Mouse (Mus musculus) cortical plate, adult 2 months (tissue): Measurements from ENCODE around the gene 1810037I17Rik.

Source experiments
- CTCF ChIP-seq: fragments of 200-500 bp; IDR thresholded peaks from 2 replicates; pipeline ENCODE4 v1.5.1; 2011; ENCODE audit warnings: mild to moderate bottlenecking, control low read depth, low read length; ENCODE audit not compliant: insufficient read depth; ENCODE audit errors: extremely low read depth
- POLR2A ChIP-seq: fragments of 200-500 bp; IDR thresholded peaks from 2 replicates; pipeline ENCODE4 v1.6.1; 2011; ENCODE audit warnings: mild to moderate bottlenecking, low read length, control low read depth; ENCODE audit not compliant: insufficient read depth; ENCODE audit errors: extremely low read depth

DNA sequence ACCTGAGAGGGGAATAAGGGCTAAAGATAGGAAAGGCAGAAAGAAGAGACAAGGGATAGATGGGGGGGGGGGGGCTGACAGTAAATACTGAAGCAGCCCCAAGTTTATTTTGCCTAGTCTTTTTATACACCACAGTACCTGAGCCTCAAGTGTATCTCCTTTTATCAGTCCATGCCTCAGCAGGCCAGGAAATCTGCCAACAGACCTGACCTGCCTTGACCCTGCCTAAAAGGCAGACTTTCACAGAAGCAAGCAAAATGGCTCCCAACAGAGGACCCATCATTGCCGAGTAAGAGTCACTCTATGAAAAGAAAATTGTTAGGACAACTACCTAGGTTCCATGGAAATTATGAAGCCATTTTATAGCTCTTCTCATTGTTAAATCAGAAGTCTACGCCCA, 16.2 kb upstream of the 1810037I17Rik start:
- no peak for TF ChIP-seq POLR2A
- no peak for TF ChIP-seq CTCF
